Mouse (Mus musculus): Measurements from ENCODE around the gene Npffr2. TPM values are rescaled to one million over a fixed set of nuclear protein-coding genes. Genes with fewer than 3 reads are reported as not detected.
"Not testable (repeated sequence)": the region's sequence is repeated elsewhere in the genome, so short reads cannot be mapped to it uniquely, and the experiment has no call there.

Npffr2 gene
- not detected in 2 replicates for polyA plus RNA-seq (2015; fragmentation: Nextera tagmentation; extraction: Ambion mirVana)

DNA sequence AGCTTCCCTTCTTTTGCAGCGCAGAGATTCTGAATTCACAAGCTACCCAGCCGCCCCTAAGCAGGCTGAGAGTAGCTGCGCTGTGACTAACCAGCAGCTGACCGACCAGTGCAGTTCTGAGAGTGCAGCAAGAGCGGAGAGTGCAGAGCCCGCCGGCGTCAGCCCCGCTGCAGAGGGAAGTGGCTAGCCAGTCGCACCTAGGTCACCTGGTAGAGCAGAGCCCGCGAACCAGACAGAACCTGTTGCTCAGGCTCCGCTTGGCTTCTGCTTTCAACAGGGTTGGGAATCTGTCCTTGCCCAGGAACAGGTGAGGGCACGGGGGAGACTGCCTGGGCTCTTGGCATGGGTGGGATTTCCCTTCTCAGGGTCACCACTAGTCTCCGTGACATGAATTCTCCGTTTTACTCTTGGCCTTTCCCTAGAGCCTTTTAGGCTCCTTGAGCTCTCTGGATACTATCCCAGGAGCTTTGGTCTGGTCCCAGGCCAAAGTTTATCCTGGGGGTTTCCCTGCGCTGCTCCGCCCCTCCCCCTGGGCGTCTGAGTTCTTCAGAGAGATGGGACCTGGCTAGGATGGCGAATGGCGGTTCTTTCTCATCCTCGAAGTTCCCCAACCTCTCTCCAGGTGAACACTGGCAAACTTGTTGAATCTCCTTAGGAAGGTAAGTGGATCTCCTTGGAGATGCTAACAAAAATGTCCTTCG is at the start of gene Npffr2:
TSS of gene Npffr2 (plus strand) at position 552 of the 701 bp plus-strand sequence.
- DNase-seq (ENCODE audit: low spot score), result no peak

DNA sequence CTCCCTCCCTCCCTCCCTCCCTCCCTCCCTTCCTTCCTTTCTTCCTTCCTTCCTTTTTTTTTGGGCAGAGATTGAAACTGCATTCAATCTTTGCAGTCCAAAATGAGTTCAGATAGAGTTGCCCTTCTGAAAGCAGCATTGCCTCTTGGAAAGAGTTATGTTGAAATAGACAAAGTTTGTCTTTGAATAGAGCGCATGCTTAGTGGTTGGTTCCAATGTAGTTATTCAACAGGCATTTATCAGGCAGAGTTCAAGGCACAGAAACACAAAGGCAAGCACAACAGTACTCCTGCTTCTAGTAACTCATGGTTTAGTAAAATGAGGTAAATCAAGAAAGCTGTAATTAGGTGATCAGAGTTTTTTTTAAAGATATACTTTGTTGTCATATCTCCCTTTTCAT is 34.7 kb upstream of the Npffr2 start:
- DNase-seq (ENCODE audit: low spot score), result no peak

GRCm38 (mm10) chr5:89500182-89500581 is 27.0 kb upstream of the Npffr2 start:
- no peak for DNase-seq (ENCODE audit: low spot score)

GRCm38 (mm10) chr5:89518641-89519040 is 8.6 kb upstream of the Npffr2 start:
- no peak for DNase-seq (ENCODE audit: low spot score)

DNA sequence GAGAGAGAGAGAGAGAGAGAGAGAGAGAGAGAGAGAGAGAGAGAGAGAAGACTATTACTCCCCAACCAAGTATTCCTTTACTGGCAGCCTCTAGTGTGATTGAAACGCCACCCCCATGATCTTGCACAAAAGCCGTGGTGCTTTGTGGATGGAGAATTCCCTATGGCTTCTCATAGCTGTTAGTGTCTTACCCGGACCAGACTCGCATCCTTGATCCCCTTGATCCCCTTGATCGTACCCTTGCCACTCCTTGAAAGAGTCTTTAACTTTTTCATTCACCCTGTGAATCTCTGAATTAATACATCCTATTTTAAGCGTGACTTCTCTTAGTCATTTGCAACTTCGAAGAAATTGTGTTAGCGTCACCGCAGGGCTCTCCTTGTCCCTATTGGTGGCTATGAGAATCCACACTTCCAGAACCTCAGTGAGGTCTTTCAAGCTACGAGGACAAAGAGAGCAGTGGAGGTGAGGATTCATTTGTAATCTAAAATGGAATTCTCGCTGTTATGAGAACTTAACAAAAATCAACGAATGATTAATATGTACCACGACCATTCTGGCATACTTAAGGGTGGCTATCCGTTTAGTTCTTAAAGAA is 949 bp upstream of the Npffr2 start:
- DNase-seq (ENCODE audit: low spot score), result no peak

GRCm38 (mm10) chr5:89528951-89529350 is 1.7 kb downstream of the Npffr2 start:
- DNase-seq (ENCODE audit: low spot score), result no peak

DNA sequence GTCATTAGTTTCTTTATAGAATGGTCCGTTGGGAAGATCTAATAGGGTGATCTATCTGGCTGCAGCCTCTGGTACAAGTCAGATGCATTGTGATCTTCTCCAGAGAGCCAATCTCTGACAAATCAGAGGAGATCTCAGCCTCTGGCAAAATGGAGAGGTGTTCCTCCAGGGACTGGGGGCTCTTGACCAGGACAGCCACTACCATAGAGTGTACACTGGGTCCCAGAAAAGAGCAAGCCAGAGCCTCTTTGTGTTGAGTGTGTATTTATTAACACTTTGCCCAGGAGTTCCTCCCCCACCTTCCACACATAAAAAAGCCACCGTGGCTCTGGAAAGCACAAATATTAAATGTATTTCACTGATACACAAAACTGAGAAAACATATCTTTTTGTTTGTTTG is 2.2 kb downstream of the Npffr2 start:
- no peak for DNase-seq (ENCODE audit: low spot score)

- no peak for DNase-seq (ENCODE audit: low spot score)
These were observed 8.8 kb downstream of the Npffr2 start for GRCm38 (mm10) chr5:89536018-89536417.

DNA sequence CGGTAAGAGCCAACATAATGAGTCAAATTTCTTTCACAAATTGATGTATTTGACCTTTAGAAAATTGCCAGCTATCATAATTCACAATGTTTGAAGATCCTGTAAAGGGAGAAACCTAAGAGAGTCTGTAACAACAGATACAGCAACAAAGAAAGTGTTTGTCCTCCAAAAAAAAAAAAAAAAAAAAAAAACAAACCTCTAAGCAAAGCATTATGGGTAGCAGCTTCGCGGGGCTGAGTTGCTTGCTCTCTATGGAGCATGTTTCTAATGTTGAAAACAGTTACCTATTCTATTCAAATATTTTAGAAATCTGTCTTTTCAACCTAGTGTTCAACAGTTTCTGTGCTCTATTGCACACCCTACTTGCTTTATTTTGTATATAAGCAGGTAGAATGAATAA is 15.2 kb downstream of the Npffr2 start:
- DNase-seq (ENCODE audit: low spot score), result no peak

DNA sequence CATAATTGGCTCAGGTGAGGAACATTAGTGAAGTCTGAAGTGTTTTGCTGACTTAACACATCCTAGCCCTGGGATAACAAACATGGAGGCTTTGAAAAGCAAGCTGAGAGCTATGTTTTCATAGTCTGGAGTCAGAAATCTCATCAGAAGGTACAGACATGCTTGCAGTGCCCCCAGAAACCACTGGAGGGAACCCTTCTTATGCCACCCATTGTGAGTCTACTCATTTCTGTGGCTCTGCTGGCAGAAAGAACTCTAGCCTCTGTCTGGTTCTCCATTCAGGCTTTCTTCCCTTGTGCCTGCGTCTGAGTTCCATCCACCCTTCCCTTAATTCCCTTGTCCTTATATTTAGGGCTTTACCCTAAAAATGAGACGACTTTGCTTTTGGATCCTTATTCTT is 16.2 kb downstream of the Npffr2 start:
- no peak for DNase-seq (ENCODE audit: low spot score)

DNA sequence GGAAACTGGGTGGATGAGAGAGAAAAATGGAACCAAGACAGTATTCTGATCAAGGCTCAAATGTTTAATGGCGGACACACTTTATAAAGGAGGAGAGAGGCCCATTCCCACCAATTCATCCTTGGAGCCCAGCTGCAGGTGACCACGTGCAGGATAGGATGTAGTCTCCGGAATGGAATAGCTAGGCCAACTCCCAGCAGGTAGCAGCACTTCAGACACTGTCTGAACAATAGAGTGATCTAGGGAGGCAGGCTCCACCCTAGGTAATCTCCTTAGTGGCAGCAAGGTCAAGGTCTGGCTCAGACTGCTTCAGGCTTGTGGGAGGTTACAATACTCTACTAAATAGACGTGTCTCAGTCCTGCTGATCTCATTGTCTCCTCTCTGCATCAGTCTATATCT is 31.9 kb downstream of the Npffr2 start:
- DNase-seq (ENCODE audit: low spot score), result not testable (repeated sequence)

- DNase-seq (ENCODE audit: low spot score), result no peak
These were observed 34.2 kb downstream of the Npffr2 start for GRCm38 (mm10) chr5:89561381-89561780.

- DNase-seq (ENCODE audit: low spot score), result no peak
These were observed 51.4 kb downstream of the Npffr2 start for GRCm38 (mm10) chr5:89578678-89579077.

DNA sequence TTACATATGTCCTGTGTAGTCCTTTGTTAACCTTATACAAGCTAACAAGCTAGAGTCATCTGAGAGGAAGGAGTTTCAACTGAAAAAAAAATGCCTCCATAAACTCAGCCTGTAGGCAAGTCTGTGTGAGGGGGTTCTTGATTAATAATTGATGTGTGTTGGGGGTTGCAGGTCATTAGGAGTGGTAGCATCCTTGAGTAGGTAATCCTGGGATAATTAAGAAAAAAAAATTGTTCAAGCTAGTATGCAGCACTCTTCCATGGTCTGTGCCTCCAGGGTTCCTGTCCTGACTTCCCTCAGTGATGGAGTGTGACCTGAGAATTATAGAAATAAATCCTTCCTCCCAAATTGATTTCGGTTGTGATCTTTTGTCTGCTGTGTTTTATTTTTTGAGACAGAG is 52.0 kb downstream of the Npffr2 start:
- no peak for DNase-seq (ENCODE audit: low spot score)

- no peak for DNase-seq (ENCODE audit: low spot score)
These were observed 53.9 kb downstream of the Npffr2 start for GRCm38 (mm10) chr5:89581143-89581542.

GRCm38 (mm10) chr5:89581742-89582366 is 54.6 kb downstream of the Npffr2 start:
- no peak for DNase-seq (ENCODE audit: low spot score)

- DNase-seq (ENCODE audit: low spot score), result no peak
These were observed 57.8 kb downstream of the Npffr2 start for GRCm38 (mm10) chr5:89585021-89585420.

DNA sequence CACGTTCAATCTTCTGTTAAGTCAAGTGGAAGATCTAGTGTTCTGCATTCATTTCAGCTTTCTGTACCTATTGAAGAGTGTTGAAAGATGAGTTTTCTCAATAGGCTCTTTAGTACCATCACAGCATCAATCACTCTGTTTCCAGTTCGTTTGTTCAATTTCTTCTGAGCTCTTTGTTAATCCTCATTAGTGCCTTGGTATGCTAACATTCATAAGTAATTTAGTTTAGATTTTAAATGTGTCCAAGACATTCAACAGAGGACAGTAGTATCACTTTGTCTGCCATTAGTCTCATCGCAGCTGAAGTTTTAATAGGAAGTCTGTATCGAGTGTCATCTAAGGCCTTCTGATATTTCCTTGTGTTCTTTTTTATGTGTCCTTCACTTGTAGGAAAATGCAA is 65.1 kb downstream of the Npffr2 start:
- DNase-seq (ENCODE audit: low spot score), result no peak

DNA sequence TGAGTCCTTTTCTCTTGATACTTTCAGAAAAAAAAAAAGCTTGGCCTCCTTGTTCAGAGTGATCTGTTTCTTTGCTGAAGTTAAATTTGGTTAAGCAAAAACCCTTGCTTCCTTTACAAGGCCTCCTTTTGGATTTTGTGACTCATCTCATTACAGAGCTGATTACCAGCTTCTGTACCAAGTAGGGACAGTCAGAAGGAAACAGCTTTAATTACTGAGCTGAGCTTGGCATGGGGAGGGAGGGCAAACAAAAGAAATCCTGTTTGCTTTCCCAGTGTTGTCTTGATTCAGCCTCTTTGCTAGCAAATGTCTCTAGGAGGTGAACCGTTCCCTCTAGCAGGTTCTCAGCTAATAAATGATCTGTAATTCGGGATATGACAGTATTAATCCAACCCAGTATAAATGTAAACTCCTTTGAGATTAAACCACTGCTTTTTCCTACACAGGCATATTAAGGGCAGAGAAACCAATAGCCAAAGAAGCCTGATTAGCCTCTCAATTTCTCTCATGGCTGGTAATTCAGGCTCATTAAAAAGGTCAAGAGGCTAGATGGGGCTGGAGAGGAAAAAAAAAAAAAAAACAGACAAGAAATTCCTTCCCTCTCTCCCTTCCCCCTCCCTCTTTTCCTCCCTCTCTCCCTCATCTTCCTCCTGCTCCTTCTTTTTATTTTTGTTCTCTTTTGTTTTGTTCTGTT is 84.2 kb downstream of the Npffr2 start:
- no peak for DNase-seq (ENCODE audit: low spot score)

DNA sequence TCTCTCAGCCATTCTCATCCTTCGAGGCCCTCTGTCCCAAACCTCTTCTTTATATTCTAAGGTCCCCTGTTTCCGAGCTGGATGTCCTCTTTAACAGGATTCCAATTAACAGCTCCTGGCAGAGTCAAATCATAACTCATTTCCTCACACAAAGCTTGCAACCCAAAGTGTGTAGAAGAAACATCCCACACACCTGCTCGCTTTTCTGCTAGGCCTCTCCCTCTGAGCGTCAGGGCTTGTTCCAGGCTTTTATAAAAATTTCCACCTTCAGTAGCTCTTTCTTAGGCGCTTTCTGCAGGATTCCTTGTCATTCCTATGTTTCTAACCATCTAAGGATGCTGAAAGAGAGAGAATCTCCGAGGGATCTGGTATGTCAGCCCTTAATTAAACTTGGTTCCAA is 85.0 kb downstream of the Npffr2 start:
- DNase-seq (ENCODE audit: low spot score), result no peak

- DNase-seq (ENCODE audit: low spot score), result no peak
These were observed 104.4 kb downstream of the Npffr2 start for GRCm38 (mm10) chr5:89631599-89631998.

Data from thymus, postnatal 0 days (tissue).